Mouse (Mus musculus) testis, postnatal 10 days (tissue): ENCODE data around the gene Art4.

ENCODE experiments used
- DNase-seq: peaks from one replicate; pipeline ENCODE4 v3.0.0; 2021; ENCODE audit warnings: low spot score

Art4 gene

GRCm38 (mm10) chr6:136866150-136866549, 8.6 kb upstream of the Art4 start:
- DNase-seq: no peak

- DNase-seq: no peak
Measured at GRCm38 (mm10) chr6:136865360-136865759, 7.8 kb upstream of the Art4 start.

- DNase-seq: no peak
Measured at GRCm38 (mm10) chr6:136861020-136861419, 3.5 kb upstream of the Art4 start.

- DNase-seq: no peak
Measured at GRCm38 (mm10) chr6:136858420-136858819, 887 bp upstream of the Art4 start.

GRCm38 (mm10) chr6:136857873-136858260, 334 bp upstream of the Art4 start:
- DNase-seq: no peak

GRCm38 (mm10) chr6:136856071-136856636, 1.4 kb downstream of the Art4 start:
- DNase-seq: no peak

GRCm38 (mm10) chr6:136855183-136855582, 2.4 kb downstream of the Art4 start:
- no peak for DNase-seq

GRCm38 (mm10) chr6:136854361-136854781, 3.2 kb downstream of the Art4 start:
- no peak for DNase-seq

- DNase-seq: no peak
Measured at GRCm38 (mm10) chr6:136852762-136853161, 4.8 kb downstream of the Art4 start.

- no peak for DNase-seq
Measured at GRCm38 (mm10) chr6:136852348-136852747, 5.2 kb downstream of the Art4 start.

GRCm38 (mm10) chr6:136850267-136850666, 7.3 kb downstream of the Art4 start:
- DNase-seq: no peak

- no peak for DNase-seq
Measured at GRCm38 (mm10) chr6:136848971-136849370, 8.6 kb downstream of the Art4 start.

GRCm38 (mm10) chr6:136848399-136848798, 9.1 kb downstream of the Art4 start:
- DNase-seq: no peak

- peak; percentile 89 for DNase-seq
Measured at GRCm38 (mm10) chr6:136847790-136848189, 9.7 kb downstream of the Art4 start.

- no peak for DNase-seq
Measured at GRCm38 (mm10) chr6:136847267-136847666, 10.3 kb downstream of the Art4 start.

GRCm38 (mm10) chr6:136845706-136846480, 11.6 kb downstream of the Art4 start:
- no peak for DNase-seq

GRCm38 (mm10) chr6:136844903-136845302, 12.6 kb downstream of the Art4 start:
- no peak for DNase-seq

- DNase-seq: no peak
Measured at GRCm38 (mm10) chr6:136837323-136837722, 20.2 kb downstream of the Art4 start.

GRCm38 (mm10) chr6:136835352-136835751, 22.2 kb downstream of the Art4 start, which contains the start of gene Smco3:
Gene Smco3, minus strand, starts transcription at chr6:136835452.
- DNase-seq: no peak

GRCm38 (mm10) chr6:136831712-136832111, 25.8 kb downstream of the Art4 start:
- DNase-seq: no peak

GRCm38 (mm10) chr6:136828681-136829080, 28.9 kb downstream of the Art4 start:
- no peak for DNase-seq

- DNase-seq: peak; percentile 94
Measured at GRCm38 (mm10) chr6:136827881-136828561, 29.5 kb downstream of the Art4 start, which contains the start of gene Wbp11. Gene Wbp11, minus strand, starts transcription at chr6:136828233.

GRCm38 (mm10) chr6:136827516-136827880, 30.0 kb downstream of the Art4 start, which contains the start of gene BC049715:
Gene BC049715, plus strand, starts transcription at chr6:136827626.
- DNase-seq: no peak
